Mouse (Mus musculus): ENCODE measurements around the gene 5730455P16Rik.
"Not testable (repeated sequence)": the region's sequence is repeated elsewhere in the genome, so short reads cannot be mapped to it uniquely, and the experiment has no call there.

Gene 5730455P16Rik

GRCm38 (mm10) chr11:80377712-80378451 is at the start of gene 5730455P16Rik:
5730455P16Rik (minus strand) TSS chr11:80378034.
- peak; percentile 77 to 82 for DNase-seq (ENCODE audit: low spot score in 2 of 2)

GRCm38 (mm10) chr11:80426029-80426813 is 48.4 kb upstream of the 5730455P16Rik start:
- DNase-seq (ENCODE audit: low spot score in 2 of 2), result not testable (repeated sequence)

GRCm38 (mm10) chr11:80425247-80425778 is 47.5 kb upstream of the 5730455P16Rik start:
- DNase-seq (ENCODE audit: low spot score in 2 of 2), result no peak

GRCm38 (mm10) chr11:80424691-80425090 is 46.9 kb upstream of the 5730455P16Rik start:
- no peak for DNase-seq (ENCODE audit: low spot score in 2 of 2)

- DNase-seq (ENCODE audit: low spot score in 2 of 2), result no peak
These were observed 43.7 kb upstream of the 5730455P16Rik start for GRCm38 (mm10) chr11:80421421-80422047.

- DNase-seq (ENCODE audit: low spot score in 2 of 2), result no peak
These were observed 42.6 kb upstream of the 5730455P16Rik start for GRCm38 (mm10) chr11:80420202-80420984.

- no peak for DNase-seq (ENCODE audit: low spot score in 2 of 2)
These were observed 41.9 kb upstream of the 5730455P16Rik start for GRCm38 (mm10) chr11:80419743-80420142.

- DNase-seq (ENCODE audit: low spot score in 2 of 2), result no peak
These were observed 39.3 kb upstream of the 5730455P16Rik start for GRCm38 (mm10) chr11:80417085-80417484.

GRCm38 (mm10) chr11:80410377-80410776 is 32.5 kb upstream of the 5730455P16Rik start:
- no peak for DNase-seq (ENCODE audit: low spot score in 2 of 2)

GRCm38 (mm10) chr11:80407878-80408277 is 30.0 kb upstream of the 5730455P16Rik start:
- not testable (repeated sequence) for DNase-seq (ENCODE audit: low spot score in 2 of 2)

- DNase-seq (ENCODE audit: low spot score in 2 of 2), result no peak
These were observed 18.8 kb upstream of the 5730455P16Rik start for GRCm38 (mm10) chr11:80396617-80397016.

- no peak for DNase-seq (ENCODE audit: low spot score in 2 of 2)
These were observed 18.1 kb upstream of the 5730455P16Rik start for GRCm38 (mm10) chr11:80395930-80396329.

GRCm38 (mm10) chr11:80391407-80392120 is 13.7 kb upstream of the 5730455P16Rik start:
- DNase-seq (ENCODE audit: low spot score in 2 of 2), result no peak

- no peak for DNase-seq (ENCODE audit: low spot score in 2 of 2)
These were observed 12.1 kb upstream of the 5730455P16Rik start for GRCm38 (mm10) chr11:80389885-80390284.

GRCm38 (mm10) chr11:80386790-80387189 is 9.0 kb upstream of the 5730455P16Rik start:
- DNase-seq (ENCODE audit: low spot score in 2 of 2), result no peak

GRCm38 (mm10) chr11:80385055-80385454 is 7.2 kb upstream of the 5730455P16Rik start:
- DNase-seq (ENCODE audit: low spot score in 2 of 2), result no peak

- no peak for DNase-seq (ENCODE audit: low spot score in 2 of 2)
These were observed 6.6 kb upstream of the 5730455P16Rik start for GRCm38 (mm10) chr11:80384461-80384860.

GRCm38 (mm10) chr11:80383626-80384046 is 5.8 kb upstream of the 5730455P16Rik start:
- DNase-seq (ENCODE audit: low spot score in 2 of 2), result peak; percentile 35 to 42

GRCm38 (mm10) chr11:80383019-80383625 is 5.3 kb upstream of the 5730455P16Rik start, which contains the start of gene Zfp207:
Zfp207 (plus strand) TSS chr11:80383279.
- peak; percentile 97 for DNase-seq (ENCODE audit: low spot score in 2 of 2)

GRCm38 (mm10) chr11:80382626-80383018 is 4.8 kb upstream of the 5730455P16Rik start:
- DNase-seq (ENCODE audit: low spot score in 2 of 2), result no peak

All from heart, adult 9 months (tissue).